Mouse (Mus musculus): Measurements from ENCODE around the gene Gm10053. TPM values are rescaled to one million over a fixed set of nuclear protein-coding genes. Genes with fewer than 3 reads are reported as not detected.

Gm10053 gene
- polyA plus RNA-seq, 1 experiment from 2014 or later, result 202 TPM

- Histone ChIP-seq H3K4me1 (peaks cover 20% of the 10 kb centered on the region), H3K4me3 (no peak overlapping the region), H3K36me3 (no peaks in the 10 kb centered on the region), H3K27me3 (peaks cover 67% of the 10 kb centered on the region), H3K4me2 (replicated peaks) (no peak overlapping the region), H3K27ac (no peak overlapping the region), H3K9ac (no peak overlapping the region), H3K9me3 (replicated peaks) (no peaks in the 10 kb centered on the region)
- 2% methylated on average over 2 of the region's 2 CpGs for WGBS
- ATAC-seq (ENCODE audit: low FRiP score), result no peak
Measured at GRCm38 (mm10) chr19:24902256-24902655, 26.8 kb downstream of the Gm10053 start.

- H3K4me3 ChIP-seq, result no peak overlapping the region
- H3K36me3 ChIP-seq, result no peaks in the 10 kb centered on the region
- H3K27ac ChIP-seq, result no peak overlapping the region
- ATAC-seq (ENCODE audit: low FRiP score), result no peak
- H3K9ac ChIP-seq, result no peak overlapping the region
- no peaks in the 10 kb centered on the region for H3K9me3 ChIP-seq (replicated peaks)
- peaks cover 61% of the 10 kb centered on the region for H3K27me3 ChIP-seq
- 45% methylated on average over 2 of the region's 2 CpGs for WGBS
- peaks cover 17% of the 10 kb centered on the region for H3K4me1 ChIP-seq
- H3K4me2 ChIP-seq (replicated peaks), result no peak overlapping the region
Measured at GRCm38 (mm10) chr19:24902821-24903220, 27.3 kb downstream of the Gm10053 start.

DNA sequence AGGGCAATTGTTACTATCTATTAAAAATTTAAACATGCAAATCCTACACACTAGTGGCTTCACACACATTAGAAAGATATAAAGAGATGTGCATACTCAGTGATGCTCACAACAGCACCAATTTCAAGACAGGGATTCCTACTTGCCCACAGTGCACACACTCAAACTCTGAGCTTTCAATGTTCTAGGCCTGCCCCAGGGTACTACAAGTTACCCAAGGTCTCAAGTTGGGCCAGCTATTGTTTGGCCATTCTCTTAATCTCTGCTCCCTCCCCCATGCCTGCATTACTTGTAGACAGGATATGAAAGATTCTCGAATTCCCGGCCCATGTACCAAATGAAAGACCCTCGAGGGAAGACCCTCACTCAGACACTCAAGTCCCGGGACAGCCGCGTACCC lies 32.2 kb downstream of the Gm10053 start:
- WGBS, result 95% methylated on average over 6 of the region's 6 CpGs
- Histone ChIP-seq H3K36me3 (no peaks in the 10 kb centered on the region), H3K27ac (no peak overlapping the region), H3K9ac (no peak overlapping the region), H3K4me3 (no peak overlapping the region), H3K4me2 (replicated peaks) (no peak overlapping the region), H3K9me3 (replicated peaks) (no peaks in the 10 kb centered on the region), H3K27me3 (peaks cover 17% of the 10 kb centered on the region), H3K4me1 (no peaks in the 10 kb centered on the region)
- no peak for ATAC-seq (ENCODE audit: low FRiP score)

GRCm38 (mm10) chr19:24908385-24909155 lies 33.1 kb downstream of the Gm10053 start:
- H3K9ac ChIP-seq, result no peak overlapping the region
- no peak overlapping the region for H3K4me2 ChIP-seq (replicated peaks)
- no peak overlapping the region for H3K4me3 ChIP-seq
- no peaks in the 10 kb centered on the region for H3K36me3 ChIP-seq
- no peaks in the 10 kb centered on the region for H3K9me3 ChIP-seq (replicated peaks)
- peaks cover 9% of the 10 kb centered on the region for H3K27me3 ChIP-seq
- H3K4me1 ChIP-seq, result no peaks in the 10 kb centered on the region
- no peak for ATAC-seq (ENCODE audit: low FRiP score)
- no peak overlapping the region for H3K27ac ChIP-seq
- 93% methylated on average over 3 of the region's 3 CpGs for WGBS

- Histone ChIP-seq H3K9ac (no peak overlapping the region), H3K4me1 (no peaks in the 10 kb centered on the region), H3K27ac (no peak overlapping the region), H3K9me3 (replicated peaks) (no peaks in the 10 kb centered on the region), H3K4me3 (no peak overlapping the region), H3K36me3 (peaks cover 22% of the 10 kb centered on the region), H3K27me3 (no peaks in the 10 kb centered on the region), H3K4me2 (replicated peaks) (no peak overlapping the region)
- ATAC-seq (ENCODE audit: low FRiP score), result no peak
- 91% methylated on average over 5 of the region's 5 CpGs for WGBS
Measured at GRCm38 (mm10) chr19:24920866-24921265, 45.4 kb downstream of the Gm10053 start.

Other genes with a start within 250 kb of the Gm10053 start
- gene Tmem252, start 201.7 kb upstream of the Gm10053 start, polyA plus RNA-seq (2016; fragmentation: Nextera tagmentation; extraction: Ambion mirVana), result 1.3 and 1.7 TPM in 2 replicates
- 1.6 and 1.9 TPM in 2 replicates for gene Pgm5, start 13.8 kb upstream of the Gm10053 start, polyA plus RNA-seq (2016; fragmentation: Nextera tagmentation; extraction: Ambion mirVana)
- gene Foxd4, start 25.5 kb downstream of the Gm10053 start, polyA plus RNA-seq (2016; fragmentation: Nextera tagmentation; extraction: Ambion mirVana), result 0.20 and 0.87 TPM in 2 replicates
- 19.8 and 21.5 TPM in 2 replicates for gene Cbwd1, start 85.9 kb downstream of the Gm10053 start, polyA plus RNA-seq (2016; fragmentation: Nextera tagmentation; extraction: Ambion mirVana)
- gene Dock8, start 123.8 kb downstream of the Gm10053 start, polyA plus RNA-seq (2016; fragmentation: Nextera tagmentation; extraction: Ambion mirVana), result 0.80 and 1.7 TPM in 2 replicates

Data from hindbrain, embryonic 12.5 days (tissue).